Comparison of ENCODE assay signal across 17 mouse cellular contexts in the genomic region with DNA sequence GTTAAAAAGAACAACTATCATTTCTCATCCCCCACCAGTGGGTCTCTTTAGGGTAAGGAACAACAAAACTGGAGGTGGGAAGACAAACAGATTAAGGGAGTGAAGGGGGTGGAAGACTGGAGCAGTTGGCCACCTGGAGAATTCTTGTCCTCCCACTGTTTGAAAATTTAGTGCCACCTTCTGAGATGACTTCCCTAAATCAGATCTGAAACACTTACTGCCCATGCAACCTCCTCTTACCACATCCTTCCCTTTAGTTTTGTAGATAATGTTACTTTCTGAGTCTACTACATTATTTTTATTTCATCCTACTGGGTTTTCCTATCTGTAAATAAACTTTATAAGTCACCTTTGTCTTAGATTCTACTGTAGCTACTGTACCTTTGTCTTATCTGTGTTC.
DNase-seq lines count a peak whose midpoint lies in the region; ATAC-seq lines count a peak whose summit lies in the region.
"Had no signal": no experiment of that assay in that cellular context is flagged by ENCODE, and none has a peak within 500 bp of the region (broad histone marks: within the 10 kb centered on the region; RNA-seq: fewer than 3 reads in every experiment).

No protein-coding gene starts in this region.

- peak; percentile 53 to 80; a peak in 2 of 4 replicates for ATAC-seq in hematopoietic stem cell, adult 5-6 weeks (replicated peaks in 1 of 2; ENCODE audit: insufficient read depth in 1 of 2, low FRiP score in 2 of 2, low TSS enrichment in 1 of 2, low read depth in 1 of 2, poor library complexity in 2 of 2, severe bottlenecking in 2 of 2)
- peak; percentile 37; the same call in 1 of the 2 replicates for ATAC-seq in megakaryocyte progenitor cell, adult 5-6 weeks (replicated peaks; ENCODE audit: poor library complexity)
- ATAC-seq: forebrain, embryonic 13.5 days; forebrain, embryonic 15.5 days; forebrain, postnatal 0 days had no signal

- DNase-seq in 416B (ENCODE audit: low read depth) = peak; percentile 21
- no peak for DNase-seq in spleen, postnatal 36 days (ENCODE audit: low spot score in 2 of 2)
- DNase-seq in thymus, postnatal 4 days = no peak
- DNase-seq: adrenal gland, adult 2 months; adrenal gland, postnatal 10 days; adrenal gland, postnatal 25 days; cerebellum, adult 11 months; cerebellum, adult 18-20 months; cerebellum, adult 8-10 months; cerebellum, adult 9-11 months; cerebellum, postnatal 14 days; cerebellum, postnatal 36 days; forebrain, postnatal 0 days had no signal
